Mouse (Mus musculus) left cerebral cortex, postnatal 10 days (tissue): Measurements from ENCODE around the gene Gkn2. TPM values are rescaled to one million over a fixed set of nuclear protein-coding genes. Genes with fewer than 3 reads are reported as not detected.

ENCODE experiments used
- DNase-seq, 2 experiments: peaks; one replicate each; pipeline ENCODE4 v3.0.0; 2021 to 2022; ENCODE audit warnings: low spot score in 2 of 2, mixed read lengths in 1 of 2; ENCODE audit errors: extremely low spot score in 1 of 2
- intact Hi-C: fragments of 180-260 bp; cut with DNase I; formaldehyde crosslinking; loops from one replicate; pipeline ENCODE4 v1.15.1; 2025
- total RNA-seq, 2 experiments: library from RNA; stranded (reverse); gene quantifications; 2 replicates each; pipeline ENCODE4 v1.2.3; 2021

The Gkn2 gene
- total RNA-seq, 2 experiments from 2014 or later, result not detected

DNA sequence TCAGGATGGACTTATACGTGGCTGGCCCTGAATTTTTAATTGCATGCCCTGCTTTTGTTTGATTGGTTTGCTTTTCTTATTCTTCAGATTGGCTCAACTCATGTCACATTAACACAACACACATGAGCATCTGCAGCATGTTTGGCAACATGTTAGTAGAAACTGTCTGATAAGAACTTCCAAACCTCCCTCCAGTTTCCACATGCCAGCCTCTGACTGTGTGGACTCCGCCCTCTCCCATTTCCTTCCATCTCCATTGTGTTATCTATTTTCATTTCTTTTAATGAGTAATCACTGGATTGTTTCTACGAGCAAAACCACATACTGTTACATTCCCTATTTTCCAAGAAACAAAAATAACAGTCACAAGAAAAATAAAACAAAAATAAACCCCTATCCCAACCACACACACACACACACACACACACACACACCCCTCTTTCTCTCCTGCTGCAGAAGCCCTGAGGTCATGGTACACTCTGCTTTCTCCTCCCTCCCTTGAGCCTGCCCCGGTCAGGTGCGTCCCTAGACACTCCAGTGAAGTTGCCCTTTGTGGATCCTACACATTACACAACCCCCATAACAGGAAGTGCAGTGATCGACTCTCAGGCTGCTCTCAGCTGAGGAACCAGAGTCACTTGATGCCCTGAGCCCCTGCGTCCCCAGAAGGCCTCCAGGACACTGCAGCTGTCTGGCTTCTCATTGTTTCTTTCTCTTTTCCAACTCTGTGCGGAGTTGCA, 20.5 kb downstream of the Gkn2 start:
- intact Hi-C loops, result loop anchor here (10.0 kb wide), 1 partner anchor 281 kb away; the partner anchor contains the start of gene Aplf
- DNase-seq, result no peak

DNA sequence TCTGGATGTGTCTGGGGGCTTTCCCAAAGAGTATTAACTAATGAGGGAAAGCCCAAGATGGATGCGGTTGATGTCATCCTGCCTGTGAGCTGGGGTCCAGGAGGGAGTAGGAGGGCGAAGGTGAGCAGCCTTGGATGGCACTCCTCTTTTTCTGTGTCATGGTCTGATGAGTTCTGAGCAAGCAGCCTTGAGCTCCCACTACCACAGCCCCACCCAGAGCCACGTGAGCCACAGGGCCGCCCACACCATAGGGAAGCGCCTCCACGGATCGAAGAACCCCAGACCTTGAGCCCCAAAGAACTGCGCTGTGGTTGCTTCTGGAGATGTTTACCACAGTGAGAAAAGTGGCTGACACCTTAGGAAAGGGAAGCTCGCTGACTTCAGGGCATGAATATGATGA, 21.6 kb downstream of the Gkn2 start:
- DNase-seq, result no peak

GRCm38 (mm10) chr6:87399137-87399536, 26.0 kb downstream of the Gkn2 start:
- peak; percentile 47 to 75 for DNase-seq
- intact Hi-C loops, result loop anchor here (5.0 to 10.0 kb wide), 3 partner anchors 48 to 276 kb away; partner anchors contain the start of gene Aplf

More for the DNA sequence above, 21.6 kb downstream of the Gkn2 start:
- intact Hi-C loops, result loop anchor here (5.0 to 10.0 kb wide), 3 partner anchors 53 to 280 kb away; partner anchors contain the start of gene Aplf

DNA sequence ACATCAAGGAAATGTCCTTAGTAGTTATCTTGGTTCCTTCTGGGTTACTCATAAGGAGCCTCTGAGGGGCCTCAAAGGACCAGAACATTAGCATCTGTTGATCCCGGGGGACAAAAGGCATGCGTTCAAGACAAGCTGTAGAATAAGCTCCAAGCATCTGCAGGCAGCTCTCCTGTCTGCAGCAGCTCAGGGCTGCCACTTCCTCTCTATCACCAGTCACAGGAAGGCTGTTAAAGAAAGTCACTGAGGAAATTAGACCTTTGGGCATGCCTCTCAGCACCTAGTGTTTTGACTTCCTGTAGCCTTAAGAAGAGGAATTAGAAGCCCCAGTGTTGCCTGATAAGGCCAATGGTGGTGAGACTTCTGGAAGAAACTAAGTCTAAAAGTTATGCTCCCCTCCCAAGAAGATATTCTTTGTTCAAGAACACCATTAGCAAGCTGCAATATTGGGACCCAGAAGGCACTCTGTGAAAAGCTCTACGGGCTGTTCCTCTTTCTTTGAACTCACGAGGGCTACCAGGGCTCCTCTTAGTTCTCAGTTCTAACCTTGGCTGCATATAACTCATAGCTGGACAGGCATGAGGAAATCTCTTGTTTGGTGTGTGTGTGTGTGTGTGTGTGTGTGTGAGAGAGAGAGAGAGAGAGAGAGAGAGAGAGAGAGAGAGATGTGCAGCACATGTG, 26.9 kb downstream of the Gkn2 start:
- no peak for DNase-seq
- intact Hi-C loops, result loop anchor here (5.0 to 10.0 kb wide), 3 partner anchors 47 to 275 kb away; partner anchors contain the start of gene Aplf

DNA sequence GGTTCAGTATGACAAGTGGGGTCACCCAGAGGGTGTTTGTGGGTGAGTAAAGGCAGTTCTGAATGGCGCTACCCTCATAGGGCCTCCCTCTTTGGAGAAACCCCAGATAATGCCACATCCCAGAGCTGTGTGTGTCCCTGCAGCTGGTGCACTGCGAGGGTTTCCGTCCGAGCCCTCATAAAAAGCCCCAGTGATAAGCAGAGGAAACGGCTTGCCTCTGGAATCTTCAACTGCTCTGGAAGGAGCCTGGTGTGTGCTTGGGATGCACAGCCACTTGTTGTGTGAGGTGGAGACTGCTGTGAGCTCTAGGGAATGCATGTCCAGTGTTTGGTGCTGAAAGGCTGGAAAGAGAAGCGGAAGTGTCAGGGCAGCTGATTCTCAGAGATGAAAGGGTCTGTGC, 28.3 kb downstream of the Gkn2 start:
- intact Hi-C loops, result no loop called here

DNA sequence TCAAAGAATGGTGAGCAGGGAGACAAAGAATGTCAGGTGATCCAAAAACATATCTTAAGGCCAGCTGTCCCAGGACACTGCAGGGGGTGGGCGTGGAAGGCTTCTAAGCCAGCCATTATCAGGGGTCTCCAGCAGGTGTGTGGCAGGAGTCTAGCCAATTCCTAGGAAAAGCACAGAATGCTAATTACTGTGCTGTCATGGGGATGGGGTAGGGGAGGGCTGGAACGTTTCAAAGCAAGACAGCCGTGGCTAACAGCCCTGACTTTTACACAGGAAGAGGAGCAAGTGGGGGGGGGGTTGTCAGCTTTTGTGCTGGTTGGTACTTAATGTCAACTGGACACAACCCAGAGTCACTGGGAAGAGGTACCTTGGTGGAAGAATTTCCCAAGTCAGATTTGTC, 38.9 kb downstream of the Gkn2 start:
- DNase-seq, result no peak
- intact Hi-C loops, result no loop called here

More for the DNA sequence above, 28.3 kb downstream of the Gkn2 start:
- no peak for DNase-seq

DNA sequence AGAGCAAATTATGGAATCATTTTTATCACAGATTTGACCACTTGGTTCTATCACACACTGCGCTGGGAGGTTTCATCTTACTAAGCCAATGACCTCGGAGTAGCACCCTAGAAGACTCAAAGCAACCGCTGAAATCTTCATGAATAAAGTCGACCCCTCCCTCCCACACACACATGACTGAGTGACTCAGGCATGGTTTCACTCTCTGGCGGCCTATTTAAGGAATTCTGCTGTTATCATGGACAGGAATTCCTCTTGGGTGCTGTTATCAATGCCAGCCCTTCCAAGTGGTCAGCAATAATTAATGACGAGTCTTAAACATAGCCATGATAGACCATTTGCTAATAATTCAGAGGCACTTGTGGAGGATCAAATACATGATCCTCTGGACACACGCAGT, 49.1 kb downstream of the Gkn2 start:
- DNase-seq, result no peak
- intact Hi-C loops, result no loop called here

DNA sequence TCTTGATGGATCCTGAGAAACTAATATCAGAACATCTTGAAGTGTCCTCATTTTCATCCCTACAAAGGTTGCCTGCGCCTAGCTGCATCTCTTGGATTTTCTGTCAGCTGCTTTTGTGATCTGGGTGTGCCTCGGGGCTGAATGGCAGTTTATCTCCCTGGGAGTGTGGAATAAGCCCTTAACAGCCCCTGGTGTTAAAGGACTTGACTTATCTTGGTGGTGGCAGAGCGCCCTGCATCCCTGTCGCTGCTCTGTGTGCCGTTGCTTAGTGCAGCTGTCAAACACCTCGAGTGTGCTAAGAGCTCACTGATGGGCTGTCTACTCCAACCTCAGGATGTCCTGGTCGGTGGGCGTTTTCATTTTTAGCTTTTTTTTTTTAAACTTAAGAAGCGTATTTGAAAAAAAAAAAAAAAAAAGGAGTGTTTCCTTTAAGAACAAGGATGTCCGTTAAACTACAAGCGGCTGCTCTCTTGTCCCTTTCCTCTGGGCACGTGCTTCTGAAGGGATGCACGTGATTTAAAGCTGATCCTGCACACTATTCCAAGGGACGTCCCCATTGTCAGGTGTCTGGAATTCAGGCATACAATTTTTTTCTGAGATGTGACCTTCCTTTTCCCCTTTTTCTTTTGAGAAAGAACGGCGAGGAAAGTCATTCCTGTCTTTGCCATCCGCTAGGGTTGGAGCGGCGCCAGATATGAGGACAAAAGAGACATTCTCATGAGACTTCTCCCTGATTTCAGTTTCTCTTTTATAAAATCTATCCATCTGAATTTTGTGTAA, 51.1 kb downstream of the Gkn2 start:
- intact Hi-C loops, result no loop called here
- peak; percentile 9 to 60 for DNase-seq

GRCm38 (mm10) chr6:87426954-87427353, 53.8 kb downstream of the Gkn2 start:
- intact Hi-C loops, result no loop called here
- no peak for DNase-seq

GRCm38 (mm10) chr6:87427616-87428015, 54.5 kb downstream of the Gkn2 start:
- no peak for DNase-seq
- intact Hi-C loops, result no loop called here

DNA sequence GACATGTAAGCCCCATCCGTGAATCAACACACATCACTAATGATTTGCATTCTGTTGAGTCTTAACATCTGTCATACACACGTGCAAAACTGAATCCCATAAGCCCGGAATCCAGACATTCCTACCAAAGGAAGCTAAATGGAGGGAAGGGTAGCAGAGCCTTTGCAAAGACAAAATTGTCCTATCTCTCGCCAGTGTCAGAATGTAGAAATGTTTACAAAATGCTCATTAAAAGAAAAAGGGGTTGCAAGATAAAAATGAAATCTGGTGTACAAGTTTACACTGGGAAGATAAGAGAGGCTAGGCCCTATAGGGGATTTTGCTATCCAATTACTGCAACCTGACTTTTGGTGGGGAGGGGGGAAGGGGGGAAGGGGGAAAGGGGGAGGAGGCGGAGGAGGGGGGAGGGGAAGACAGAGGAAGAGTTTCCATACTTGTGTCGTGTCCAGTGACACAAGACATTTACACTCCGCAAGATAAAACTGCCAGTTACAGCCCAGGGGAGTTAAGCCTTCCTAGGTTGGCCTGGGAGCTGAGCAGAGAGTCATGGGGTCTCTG, 55.4 kb downstream of the Gkn2 start, which contains the start of gene Bmp10:
Gene Bmp10, plus strand, starts transcription at position 508 of the 558 bp plus-strand sequence.
- DNase-seq, result no peak
- intact Hi-C loops, result no loop called here

Other genes with a start within 250 kb of the Gkn2 start
- 10 to 100 TPM; 18.0 TPM for gene Antxr1, start 37.5 kb upstream of the Gkn2 start, total RNA-seq
- gene Gkn1, start 22.4 kb upstream of the Gkn2 start, total RNA-seq, result not detected
- gene Gkn3, start 15.6 kb downstream of the Gkn2 start, total RNA-seq, result 1 to 10 TPM; 3.0 to 3.6 TPM
- not detected for gene Bmp10, start 55.6 kb downstream of the Gkn2 start, total RNA-seq
- gene Arhgap25, start 159.9 kb downstream of the Gkn2 start, total RNA-seq, result 1 to 10 TPM; 6.1 to 6.4 TPM
- gene Prokr1, start 217.4 kb downstream of the Gkn2 start, total RNA-seq, result 1 to 10 TPM in 1 of 2 experiments, under 1 TPM in 1; 0.39 to 1.2 TPM